Mouse (Mus musculus) liver, postnatal 0 days (tissue): ENCODE results near the gene Epn2.

Source experiments
- CTCF ChIP-seq: sonication (generic); IDR thresholded peaks from 2 replicates; pipeline ENCODE4 v1.5.1; 2016; ENCODE audit warnings: antibody characterized with exemption, low read depth
- EP300 ChIP-seq: IDR thresholded peaks from 2 replicates; pipeline ENCODE4 v1.6.1; 2016; ENCODE audit warnings: antibody characterized with exemption, low read depth, mild to moderate bottlenecking

DNA sequence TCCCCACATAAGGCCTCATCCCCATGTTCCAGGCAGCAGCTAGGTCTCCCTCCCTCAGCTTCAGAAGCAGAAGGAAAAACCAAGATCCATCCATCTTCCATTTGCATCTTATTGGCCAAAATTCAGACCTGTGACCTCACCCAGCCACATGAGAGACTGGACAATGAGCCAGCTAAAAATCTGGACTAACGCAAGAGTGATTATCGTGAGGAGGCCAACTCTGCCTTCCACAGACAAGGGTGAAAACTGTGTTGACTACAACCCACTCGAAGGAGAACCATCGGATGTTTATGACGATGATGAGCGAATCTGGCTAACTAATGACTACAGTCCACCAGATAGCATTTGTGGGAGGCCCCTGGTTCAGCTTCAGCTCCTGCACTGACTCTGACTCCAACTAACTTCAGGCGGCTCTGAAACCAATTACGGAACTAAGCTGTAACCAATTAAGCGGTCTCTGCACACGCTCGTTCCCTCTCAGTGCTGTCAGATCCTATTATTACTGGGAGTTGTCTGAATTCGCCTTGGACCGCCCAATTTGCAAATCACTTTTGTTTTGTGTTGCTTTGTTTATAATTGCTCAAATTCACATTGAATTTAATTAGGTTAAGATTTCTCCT is 96.2 kb downstream of the Epn2 start:
- TF ChIP-seq CTCF (no peak), EP300 (no peak)
